Mouse (Mus musculus) ES-E14 (cell line): ENCODE measurements around the gene Wfdc5. TPM values are rescaled to one million over a fixed set of nuclear protein-coding genes. Genes with fewer than 3 reads are reported as not detected.
A peak's percentile ranks its signal among the peaks of the same experiment; 100 is the strongest.

ENCODE experiments used
- DNase-seq: peaks from one replicate; pipeline ENCODE4 v3.0.0-alpha.2; 2013; ENCODE audit warnings: low read depth, low spot score
- H3K27ac ChIP-seq: 2 replicates; pipeline ENCODE4 v1.5.1; 2012; ENCODE audit warnings: low read depth, mild to moderate bottlenecking, low read length, moderate library complexity, mixed read lengths; ENCODE audit not compliant: poor library complexity, insufficient read depth, severe bottlenecking
- H3K36me3 ChIP-seq: 2 replicates; pipeline ENCODE4 v1.6.1; 2012; ENCODE audit warnings: mild to moderate bottlenecking, low read length, moderate library complexity, mixed read lengths; ENCODE audit not compliant: control insufficient read depth, poor library complexity, insufficient read depth, severe bottlenecking
- H3K4me1 ChIP-seq, 2 experiments: fragments of 150-350 bp in 1 of 2; sonication (generic) in 1 of 2; 2 replicates each; pipeline ENCODE4 v1.6.1; 2012; ENCODE audit warnings: low read length in 2 of 2, mild to moderate bottlenecking in 1 of 2, mixed read lengths in 1 of 2; ENCODE audit not compliant: control insufficient read depth in 2 of 2, insufficient read depth in 2 of 2, poor library complexity in 1 of 2
- H3K4me3 ChIP-seq, 2 experiments: fragments of 150-350 bp in 1 of 2; sonication (generic) in 1 of 2; 2 replicates each; pipeline ENCODE4 v1.5.1; 2012; ENCODE audit warnings: low read length in 2 of 2, low read depth in 1 of 2, mild to moderate bottlenecking in 1 of 2, mixed read lengths in 1 of 2; ENCODE audit not compliant: insufficient read depth in 1 of 2, poor library complexity in 1 of 2, severe bottlenecking in 1 of 2
- H3K9ac ChIP-seq: 2 replicates; pipeline ENCODE4 v1.6.1; 2012; ENCODE audit warnings: low read depth, mild to moderate bottlenecking, low read length, mixed read lengths; ENCODE audit not compliant: poor library complexity, insufficient read depth, severe bottlenecking
- H3K9me3 ChIP-seq: fragments of 150-350 bp; sonication (generic); 2 replicates; pipeline ENCODE4 v1.6.1; 2012; ENCODE audit warnings: low read depth, mild to moderate bottlenecking, low read length; ENCODE audit not compliant: control insufficient read depth, insufficient read depth
- CHD2 ChIP-seq: IDR thresholded peaks from 2 replicates; pipeline ENCODE4 v1.6.1; 2014; ENCODE audit warnings: mild to moderate bottlenecking, low read depth, low read length, inconsistent platforms
- HCFC1 ChIP-seq: IDR thresholded peaks from 2 replicates; pipeline ENCODE4 v1.6.1; 2012; ENCODE audit warnings: low read length, inconsistent platforms, borderline replicate concordance; ENCODE audit not compliant: insufficient read depth
- MAFK ChIP-seq: IDR thresholded peaks from 2 replicates; pipeline ENCODE4 v1.6.1; 2014; ENCODE audit warnings: mild to moderate bottlenecking, low read depth, low read length, inconsistent platforms; ENCODE audit not compliant: insufficient read depth
- ZC3H11A ChIP-seq: IDR thresholded peaks from 2 replicates; pipeline ENCODE4 v1.6.1; 2012; ENCODE audit warnings: low read depth, mild to moderate bottlenecking, inconsistent platforms, low read length, borderline replicate concordance
- ZNF384 ChIP-seq: IDR thresholded peaks from 2 replicates; pipeline ENCODE4 v1.6.1; 2012; ENCODE audit warnings: low read depth, low read length, inconsistent platforms
- in situ Hi-C, 2 experiments: fragments of 600-800 bp; cut with MboI; formaldehyde crosslinking; loops; one replicate each; pipeline ENCODE4 v1.15.1; 2025; ENCODE audit warnings: low sequenced_read_pairs in 2 of 2, inconsistent platforms in 1 of 2; ENCODE audit not compliant: unreplicated experiment in 2 of 2
- total RNA-seq: library from RNA; depleted of rRNA; stranded (reverse); fragments of 300-350 nt; gene quantifications from 2 replicates; pipeline ENCODE4 v1.2.3, GENCODE M21; 2012

The Wfdc5 gene
- total RNA-seq, 1 experiment = not detected

- Histone ChIP-seq H3K9ac (peak overlapping the region; percentile 4; the same call in 1 of the 2 replicates), H3K4me1 (0 out of 4 replicates have a peak, but pooled peaks cover 0 to 3% of the 10 kb centered on the region in 2 experiments), H3K36me3 (no peaks in the 10 kb centered on the region), H3K4me3 (peak overlapping the region; percentile 29 to 48), H3K9me3 (no peaks in the 10 kb centered on the region), H3K27ac (no peak overlapping the region)
- in situ Hi-C loops = no loop called here
- TF ChIP-seq ZNF384 (no peak), HCFC1 (no peak), ZC3H11A (no peak), MAFK (no peak), CHD2 (no peak)
- peak; percentile 35 for DNase-seq
These were observed 14.6 kb downstream of the Wfdc5 start for GRCm38 (mm10) chr2:164167752-164168570.

GRCm38 (mm10) chr2:164164941-164165340 is 17.6 kb downstream of the Wfdc5 start:
- DNase-seq = no peak
- in situ Hi-C loops = no loop called here
- no peak for TF ChIP-seq MAFK
- TF ChIP-seq CHD2 = no peak
- no peak for TF ChIP-seq ZNF384
- no peak for TF ChIP-seq ZC3H11A
- TF ChIP-seq HCFC1 = no peak
- H3K9me3 ChIP-seq = no peaks in the 10 kb centered on the region
- H3K27ac ChIP-seq = no peak overlapping the region
- H3K36me3 ChIP-seq = no peaks in the 10 kb centered on the region
- no peak overlapping the region for H3K4me3 ChIP-seq
- 0 out of 4 replicates have a peak, but pooled peaks cover 0 to 3% of the 10 kb centered on the region in 2 experiments for H3K4me1 ChIP-seq
- H3K9ac ChIP-seq = no peak overlapping the region

GRCm38 (mm10) chr2:164161515-164162055 is 21.0 kb downstream of the Wfdc5 start:
- no peaks in the 10 kb centered on the region for H3K9me3 ChIP-seq
- H3K36me3 ChIP-seq = no peaks in the 10 kb centered on the region
- H3K4me3 ChIP-seq = no peak overlapping the region
- no peak for DNase-seq
- H3K27ac ChIP-seq = no peak overlapping the region
- in situ Hi-C loops = no loop called here
- no peak for TF ChIP-seq CHD2
- TF ChIP-seq ZC3H11A = no peak
- TF ChIP-seq MAFK = peak; percentile 50; the same call in 1 of the 2 replicates
- no peak for TF ChIP-seq HCFC1
- TF ChIP-seq ZNF384 = no peak
- H3K4me1 ChIP-seq = no peaks in the 10 kb centered on the region
- H3K9ac ChIP-seq = no peak overlapping the region

GRCm38 (mm10) chr2:164158838-164159237 is 23.7 kb downstream of the Wfdc5 start:
- no peaks in the 10 kb centered on the region for H3K9me3 ChIP-seq
- H3K4me1 ChIP-seq = no peaks in the 10 kb centered on the region
- no peak for TF ChIP-seq ZC3H11A
- TF ChIP-seq CHD2 = no peak
- no peak for TF ChIP-seq MAFK
- TF ChIP-seq HCFC1 = no peak
- no peak for TF ChIP-seq ZNF384
- in situ Hi-C loops = no loop called here
- H3K4me3 ChIP-seq = no peak overlapping the region
- no peak overlapping the region for H3K27ac ChIP-seq
- H3K36me3 ChIP-seq = peaks cover 4% of the 10 kb centered on the region
- no peak for DNase-seq
- no peak overlapping the region for H3K9ac ChIP-seq
